Mouse (Mus musculus) cerebellum, adult 2 months (tissue): ENCODE results near the gene Dst.

ENCODE experiments used
- CTCF ChIP-seq: fragments of 200-500 bp; IDR thresholded peaks from 2 replicates; pipeline ENCODE4 v1.5.1; 2011; ENCODE audit warnings: low read depth, mild to moderate bottlenecking, control low read depth, low read length, moderate library complexity, borderline replicate concordance; ENCODE audit not compliant: insufficient read depth
- POLR2A ChIP-seq: fragments of 200-500 bp; IDR thresholded peaks from 2 replicates; pipeline ENCODE4 v1.6.1; 2011; ENCODE audit warnings: low read length, control low read depth, borderline replicate concordance; ENCODE audit not compliant: insufficient read depth

DNA sequence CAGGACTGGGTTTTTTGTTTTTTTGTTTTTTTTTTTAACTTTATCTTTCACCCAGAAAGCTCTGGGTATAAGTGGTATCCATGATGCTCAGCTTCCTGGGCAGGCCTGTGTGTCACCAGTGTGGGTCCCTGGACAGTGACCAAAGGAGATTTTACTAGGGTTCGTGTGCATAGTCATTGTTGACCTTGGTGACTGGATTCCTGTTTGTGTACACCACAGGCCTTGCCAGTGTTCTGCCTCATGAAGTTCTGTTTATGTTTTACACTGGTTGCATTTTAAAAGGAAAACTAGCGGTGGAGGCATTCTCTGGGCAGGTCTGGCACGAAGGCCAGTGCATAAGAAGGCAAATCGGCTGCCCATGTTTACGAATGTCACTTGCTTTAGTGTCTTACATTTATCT is 215.3 kb downstream of the Dst start:
- TF ChIP-seq POLR2A, result no peak
- no peak for TF ChIP-seq CTCF
